Mouse (Mus musculus): Measurements from ENCODE around the gene Mettl25. TPM values are rescaled to one million over a fixed set of nuclear protein-coding genes. Genes with fewer than 3 reads are reported as not detected.

Mettl25 gene
- polyA plus RNA-seq, 1 experiment from 2014 or later = 11.5 TPM

- Histone ChIP-seq H3K9me3 (ENCODE audit: control insufficient read depth, low read length) (no peaks in the 10 kb centered on the region), H3K9ac (ENCODE audit: low read length) (no peak overlapping the region), H3K4me2 (ENCODE audit: low read depth, low read length) (no peak overlapping the region), H3K36me3 (ENCODE audit: control insufficient read depth, insufficient read depth, low read length) (no peaks in the 10 kb centered on the region), H3K27me3 (ENCODE audit: control insufficient read depth, insufficient read depth, low read depth, low read length) (no peaks in the 10 kb centered on the region), H3K27ac (ENCODE audit: low read length) (no peak overlapping the region), H3K4me3 (ENCODE audit: low read length) (no peak overlapping the region), H3K4me1 (replicated peaks; ENCODE audit: control insufficient read depth, insufficient read depth, low read length) (no peaks in the 10 kb centered on the region)
- WGBS = 47% methylated on average over 4 of the region's 4 CpGs
- no peak for ATAC-seq (ENCODE audit: low read depth)
Observed at GRCm38 (mm10) chr10:105714366-105714765, 126.8 kb downstream of the Mettl25 start.

DNA sequence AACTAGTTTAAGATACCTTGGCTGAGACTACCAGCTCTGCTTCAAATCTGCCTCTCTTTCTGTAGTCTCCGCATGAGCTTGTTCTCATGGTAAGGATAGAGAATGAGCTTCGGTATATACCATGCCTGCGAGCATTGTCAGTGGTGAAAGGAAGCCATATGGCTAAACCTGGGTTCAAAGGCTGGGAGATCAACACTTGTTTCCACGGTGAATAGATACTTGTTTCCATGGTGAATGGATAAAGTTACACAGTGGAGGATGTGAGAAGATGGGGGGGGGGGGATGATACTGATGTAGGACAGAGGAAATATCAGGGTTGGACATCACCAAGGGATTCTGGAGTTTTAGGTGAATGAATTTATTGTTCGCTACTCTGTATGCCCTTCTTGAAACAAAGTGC, 128.0 kb downstream of the Mettl25 start:
- Histone ChIP-seq H3K9ac (ENCODE audit: low read length) (no peak overlapping the region), H3K27me3 (ENCODE audit: control insufficient read depth, insufficient read depth, low read depth, low read length) (no peaks in the 10 kb centered on the region), H3K27ac (ENCODE audit: low read length) (no peak overlapping the region), H3K36me3 (ENCODE audit: control insufficient read depth, insufficient read depth, low read length) (no peaks in the 10 kb centered on the region), H3K9me3 (ENCODE audit: control insufficient read depth, low read length) (no peaks in the 10 kb centered on the region), H3K4me1 (replicated peaks; ENCODE audit: control insufficient read depth, insufficient read depth, low read length) (no peaks in the 10 kb centered on the region), H3K4me3 (ENCODE audit: low read length) (no peak overlapping the region), H3K4me2 (ENCODE audit: low read depth, low read length) (no peak overlapping the region)
- WGBS = 78% methylated on average over 5 of the region's 5 CpGs
- ATAC-seq (ENCODE audit: low read depth) = no peak

Other genes with a start within 250 kb of the Mettl25 start
- gene Ccdc59, start 313 bp downstream of the Mettl25 start, polyA plus RNA-seq (2015; fragmentation: Nextera tagmentation; extraction: Ambion mirVana) = 56.0 and 59.4 TPM in 2 replicates